Mouse (Mus musculus): ENCODE measurements around the gene Ifitm6.

DNA sequence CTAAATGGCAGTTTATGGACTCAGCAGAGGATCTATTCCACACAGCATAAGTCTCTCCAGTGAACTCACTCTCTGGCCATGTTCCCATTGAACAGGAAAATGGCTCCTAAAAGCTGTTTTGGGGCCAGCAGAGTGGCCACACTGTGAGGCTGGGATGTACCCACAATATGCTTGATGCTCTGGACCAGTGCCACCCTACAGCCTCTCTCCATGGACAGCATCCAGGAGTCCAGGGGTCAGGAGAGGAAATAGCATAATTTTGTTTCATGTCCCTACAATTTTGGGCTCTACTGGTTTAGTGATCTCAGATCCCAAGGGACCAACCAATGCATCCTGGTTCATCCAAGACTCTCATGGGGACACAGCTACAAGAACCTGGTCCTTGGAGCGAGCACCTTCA lies 39.8 kb upstream of the Ifitm6 start:
- TF ChIP-seq CTCF (IDR thresholded peaks at IDR 0.05; ENCODE audit: low read depth, low read length): no peak
- TF ChIP-seq POLR2A (IDR thresholded peaks at IDR 0.05; ENCODE audit: borderline replicate concordance, low read depth, low read length): no peak

Data from bone marrow macrophage, adult 2 months (primary cell).